Comparison of ENCODE assay signal across 8 mouse cellular contexts in the genomic region with DNA sequence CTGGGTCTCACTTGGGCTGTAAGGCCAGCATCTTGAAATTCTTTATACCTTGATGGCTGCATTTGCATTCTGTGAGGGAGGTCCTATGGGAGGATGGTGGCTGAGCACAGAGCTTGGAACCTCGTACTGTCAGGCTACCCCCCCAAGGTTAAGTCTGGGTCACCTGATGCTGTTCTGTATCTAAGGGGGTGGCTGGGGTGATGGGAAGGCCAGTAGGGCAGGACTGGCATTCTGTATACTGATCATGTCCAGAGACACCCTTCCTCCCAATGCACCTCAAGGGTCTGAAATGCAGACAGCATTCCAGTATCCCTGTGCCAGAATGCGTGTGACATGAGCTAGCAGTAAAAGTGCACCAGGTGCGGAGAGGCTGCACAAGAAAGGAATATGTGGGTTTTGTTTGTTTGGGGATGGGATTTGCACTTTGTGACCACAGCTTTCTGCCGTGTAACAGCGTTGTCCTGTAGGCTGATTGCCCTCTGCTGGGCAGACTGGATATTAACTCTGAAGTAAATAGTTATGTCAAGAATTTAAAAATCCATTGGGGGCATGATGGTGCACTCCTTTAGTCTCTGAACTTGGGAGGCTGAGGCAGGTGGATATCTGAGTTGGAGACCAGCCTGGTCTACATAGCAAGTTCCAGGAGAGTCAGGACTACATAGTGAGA. TPM values are rescaled to one million over a fixed set of nuclear protein-coding genes. Genes with fewer than 3 reads are reported as not detected.
DNase-seq lines count a peak whose midpoint lies in the region; ATAC-seq and TF ChIP-seq lines count a peak whose summit lies in the region.

No protein-coding gene starts in this region.

- H3K4me2 ChIP-seq in forebrain, embryonic 15.5 days (replicated peaks): no peak overlapping the region

- intact Hi-C loops in heart, postnatal 14 days (cut with DNase I): loop anchor here (5.0 kb wide), 2 partner anchors 78 to 543 kb away; a partner anchor contains a TSS

- H3K27me3 ChIP-seq in heart, embryonic 10.5 days (ENCODE audit: insufficient read depth, poor library complexity, severe bottlenecking): no peaks in the 10 kb centered on the region
- no peaks in the 10 kb centered on the region for H3K27me3 ChIP-seq in thymus, adult 2 months (ENCODE audit: control insufficient read depth, insufficient read depth, low read length)
- no peaks in the 10 kb centered on the region for H3K27me3 ChIP-seq in forebrain, embryonic 15.5 days

- WGBS in heart, embryonic 10.5 days: 35% methylated on average over 5 of the region's 5 CpGs
- WGBS in thymus, adult 2 months: 25% methylated on average over 5 of the region's 5 CpGs
- WGBS in forebrain, embryonic 15.5 days: 40% methylated on average over 5 of the region's 5 CpGs

- no peak overlapping the region for H3K27ac ChIP-seq in heart, embryonic 10.5 days
- no peak overlapping the region for H3K27ac ChIP-seq in thymus, adult 2 months (ENCODE audit: control insufficient read depth, insufficient read depth, low read length)
- no peak overlapping the region for H3K27ac ChIP-seq in forebrain, embryonic 15.5 days (replicated peaks)

- no peak for TF ChIP-seq CTCF in thymus, adult 2 months (IDR thresholded peaks at IDR 0.05; ENCODE audit: borderline replicate concordance, control insufficient read depth, extremely low read depth, insufficient read depth, low read length, poor library complexity)

- no peak for ATAC-seq in erythroid progenitor cell, adult 5-6 weeks (replicated peaks; ENCODE audit: low FRiP score, poor library complexity, severe bottlenecking)
- no peak for ATAC-seq in forebrain, embryonic 15.5 days (replicated peaks)

- peaks cover 6% of the 10 kb centered on the region; the same call in 1 of the 2 replicates for H3K4me1 ChIP-seq in heart, embryonic 10.5 days
- H3K4me1 ChIP-seq in thymus, adult 2 months (replicated peaks; ENCODE audit: control insufficient read depth, insufficient read depth, low read length): no peaks in the 10 kb centered on the region
- H3K4me1 ChIP-seq in forebrain, embryonic 15.5 days: no peaks in the 10 kb centered on the region

- peak; percentile 16 to 47 for DNase-seq in heart, postnatal 14 days
- no peak for DNase-seq in heart, embryonic 10.5 days (ENCODE audit: low spot score)
- DNase-seq in thymus, postnatal 4 days: peak; percentile 14
- DNase-seq in thymus, adult 2 months: no peak
- peak; percentile 5 for DNase-seq in fibroblast of lung, adult 2 months (ENCODE audit: low read depth)
- peak; percentile 10 for DNase-seq in naive thymus-derived CD4-positive, alpha-beta T cell, adult 2 months (ENCODE audit: low read depth)

- no peak overlapping the region for H3K9ac ChIP-seq in forebrain, embryonic 15.5 days (replicated peaks)

- no peak for TF ChIP-seq POLR2A in thymus, adult 2 months (IDR thresholded peaks at IDR 0.05; ENCODE audit: control insufficient read depth, extremely low read depth, insufficient read depth, low read length, poor library complexity)

- H3K9me3 ChIP-seq in heart, embryonic 10.5 days: 0 out of 2 replicates have a peak, but pooled peaks cover 4% of the 10 kb centered on the region
- no peaks in the 10 kb centered on the region for H3K9me3 ChIP-seq in forebrain, embryonic 15.5 days

- no peak overlapping the region for H3K4me3 ChIP-seq in heart, embryonic 10.5 days
- no peak overlapping the region for H3K4me3 ChIP-seq in thymus, adult 2 months (ENCODE audit: control insufficient read depth, insufficient read depth, low read length)
- no peak overlapping the region for H3K4me3 ChIP-seq in forebrain, embryonic 15.5 days

- no peaks in the 10 kb centered on the region for H3K36me3 ChIP-seq in heart, embryonic 10.5 days
- H3K36me3 ChIP-seq in thymus, adult 2 months (ENCODE audit: control insufficient read depth, insufficient read depth, low read length): no peaks in the 10 kb centered on the region
- H3K36me3 ChIP-seq in forebrain, embryonic 15.5 days: no peaks in the 10 kb centered on the region

RNA-seq across cellular contexts. Expression of a gene that starts 12.0 kb away (rescaled TPM):
- total RNA-seq in heart, postnatal 14 days (2021): 10 to 100 TPM; 76.9 to 89.0 TPM
- 52.2 and 82.7 TPM in 2 replicates for polyA plus RNA-seq in heart, embryonic 10.5 days (2016; fragmentation: Nextera tagmentation; extraction: Ambion mirVana)
- polyA plus RNA-seq in thymus, adult 2 months (2012; rRNA removed): 3.6 and 8.7 TPM in 2 replicates
- total RNA-seq in erythroid progenitor cell, adult 5-6 weeks (2015; ENCODE audit: low replicate concordance): not detected in 2 replicates
- total RNA-seq in erythroid progenitor cell, adult 5-6 weeks (2017; ENCODE audit: low replicate concordance): 0.30 TPM in 1 of 2 replicates, not detected in the other
- polyA plus RNA-seq in forebrain, embryonic 15.5 days (2015; fragmentation: Nextera tagmentation; extraction: Ambion mirVana): 16.9 and 20.0 TPM in 2 replicates

RNA-seq across cellular contexts. Expression of a gene that starts 50.5 kb away (rescaled TPM):
- 1 to 10 TPM; 6.1 to 8.1 TPM for total RNA-seq in heart, postnatal 14 days (2021)
- polyA plus RNA-seq in heart, embryonic 10.5 days (2016; fragmentation: Nextera tagmentation; extraction: Ambion mirVana): 3.5 and 3.8 TPM in 2 replicates
- polyA plus RNA-seq in thymus, adult 2 months (2012; rRNA removed): 34.7 and 50.4 TPM in 2 replicates
- 37.1 and 40.7 TPM in 2 replicates for total RNA-seq in erythroid progenitor cell, adult 5-6 weeks (2015; ENCODE audit: low replicate concordance)
- 18.1 TPM in 2 replicates for total RNA-seq in erythroid progenitor cell, adult 5-6 weeks (2017; ENCODE audit: low replicate concordance)
- 3.7 and 4.1 TPM in 2 replicates for polyA plus RNA-seq in forebrain, embryonic 15.5 days (2015; fragmentation: Nextera tagmentation; extraction: Ambion mirVana)

Comparison
In these comparisons a context has a peak if more than half of its experiments do, and no peak if none do; other contexts are left out.
1. DNase-seq: peak in heart, postnatal 14 days (2 of 2), thymus, postnatal 4 days (single experiment), fibroblast of lung, adult 2 months (single experiment) and naive thymus-derived CD4-positive, alpha-beta T cell, adult 2 months (single experiment); none in heart, embryonic 10.5 days (single experiment) and thymus, adult 2 months (single experiment).